ENCODE assay signal across 22 mouse cellular contexts in the genomic region with DNA sequence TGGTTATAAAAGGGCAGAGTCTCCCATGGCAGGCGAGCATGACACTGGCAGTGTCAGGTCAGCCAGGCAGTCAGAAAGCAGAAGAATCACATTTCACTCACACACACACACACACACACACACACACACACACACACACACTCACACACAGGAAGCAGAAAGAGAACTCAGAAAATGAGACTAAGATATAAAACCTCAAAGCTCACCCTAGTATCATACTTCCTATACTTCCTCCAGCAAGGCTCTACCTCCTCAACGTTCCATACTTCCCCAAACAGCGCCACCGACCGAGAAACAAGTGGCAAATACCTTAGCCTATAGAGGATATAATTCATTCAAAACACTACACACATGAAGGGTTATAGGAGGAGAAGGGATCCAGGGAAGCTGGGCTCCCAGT. TPM values are rescaled to one million over a fixed set of nuclear protein-coding genes. Genes with fewer than 3 reads are reported as not detected.
DNase-seq lines count a peak whose midpoint lies in the region; ATAC-seq and TF ChIP-seq lines count a peak whose summit lies in the region.
"Had no signal": no experiment of that assay in that cellular context is flagged by ENCODE, and none has a peak within 500 bp of the region (broad histone marks: within the 10 kb centered on the region; RNA-seq: fewer than 3 reads in every experiment).

No protein-coding gene starts in this region.

- no peak overlapping the region for H3K4me3 ChIP-seq in heart, embryonic 12.5 days
- no peak overlapping the region for H3K4me3 ChIP-seq in heart, adult 2 months
- H3K4me3 ChIP-seq in thymus, adult 2 months (ENCODE audit: control insufficient read depth, insufficient read depth, low read length), result no peak overlapping the region
- H3K4me3 ChIP-seq: erythroblast, embryonic 14.5 days; forebrain, embryonic 13.5 days; heart, embryonic 10.5 days; hindbrain, embryonic 15.5 days; limb, embryonic 13.5 days; lung, embryonic 15.5 days; midbrain, embryonic 13.5 days had no signal

- H3K79me2 ChIP-seq in heart, adult 2 months (replicated peaks; ENCODE audit: control insufficient read depth, insufficient read depth, low read length), result no peaks in the 10 kb centered on the region

- TF ChIP-seq POLR2A in heart, adult 2 months (IDR thresholded peaks at IDR 0.05; ENCODE audit: insufficient read depth, low read depth, low read length), result no peak
- no peak for TF ChIP-seq POLR2A in thymus, adult 2 months (IDR thresholded peaks at IDR 0.05; ENCODE audit: control insufficient read depth, extremely low read depth, insufficient read depth, low read length, poor library complexity)

- no peak for ATAC-seq in heart, embryonic 12.5 days (ENCODE audit: insufficient number of reproducible peaks, low FRiP score)
- ATAC-seq in megakaryocyte progenitor cell, adult 5-6 weeks (replicated peaks; ENCODE audit: poor library complexity), result peak; percentile 94
- ATAC-seq: forebrain, embryonic 13.5 days; intestine, postnatal 0 days; midbrain, embryonic 13.5 days had no signal

- 0 out of 2 replicates have a peak, but pooled peaks cover 1% of the 10 kb centered on the region for H3K4me1 ChIP-seq in heart, embryonic 12.5 days (replicated peaks)
- H3K4me1 ChIP-seq in heart, adult 2 months (ENCODE audit: control insufficient read depth, insufficient read depth, low read length), result no peaks in the 10 kb centered on the region
- H3K4me1 ChIP-seq in thymus, adult 2 months (replicated peaks; ENCODE audit: control insufficient read depth, insufficient read depth, low read length), result peaks cover 15% of the 10 kb centered on the region

- no peak for DNase-seq in heart, adult 2 months
- peak; percentile 27 for DNase-seq in thymus, adult 2 months
- DNase-seq in thymus, postnatal 0 days (ENCODE audit: low spot score), result no peak
- DNase-seq in cerebellum, postnatal 14 days, result no peak
- no peak for DNase-seq in adrenal gland, adult 2 months
- no peak for DNase-seq in cerebellum, postnatal 25 days
- DNase-seq: cerebellum, adult 18-20 months; gastrocnemius, postnatal 25 days; heart, postnatal 36 days; layer of hippocampus, postnatal 36 days had no signal

- H3K9ac ChIP-seq in heart, embryonic 12.5 days, result no peak overlapping the region
- H3K9ac ChIP-seq in heart, adult 2 months (ENCODE audit: low read depth, low read length), result no peak overlapping the region
- H3K9ac ChIP-seq: forebrain, embryonic 13.5 days; hindbrain, embryonic 15.5 days; limb, embryonic 13.5 days; liver, embryonic 14.5 days; lung, embryonic 15.5 days; midbrain, embryonic 13.5 days had no signal

- 0 out of 2 replicates have a peak overlapping the region, but pooled peaks have one; percentile 39 for H3K27ac ChIP-seq in heart, embryonic 12.5 days (ENCODE audit: poor library complexity, severe bottlenecking)
- no peak overlapping the region for H3K27ac ChIP-seq in heart, adult 2 months
- H3K27ac ChIP-seq in thymus, adult 2 months (ENCODE audit: control insufficient read depth, insufficient read depth, low read length), result no peak overlapping the region
- H3K27ac ChIP-seq: forebrain, embryonic 13.5 days; heart, embryonic 10.5 days; hindbrain, embryonic 15.5 days; liver, embryonic 14.5 days; lung, embryonic 15.5 days; macrophage; midbrain, embryonic 13.5 days had no signal

- no peak overlapping the region for H3K4me2 ChIP-seq in heart, embryonic 12.5 days
- H3K4me2 ChIP-seq: forebrain, embryonic 13.5 days; hindbrain, embryonic 15.5 days; limb, embryonic 13.5 days; lung, embryonic 15.5 days; midbrain, embryonic 13.5 days had no signal

- no peak for TF ChIP-seq CTCF in heart, adult 2 months (IDR thresholded peaks at IDR 0.05)
- TF ChIP-seq CTCF in thymus, adult 2 months (IDR thresholded peaks at IDR 0.05; ENCODE audit: borderline replicate concordance, control insufficient read depth, extremely low read depth, insufficient read depth, low read length, poor library complexity), result no peak

- TF ChIP-seq EP300 in heart, adult 2 months (IDR thresholded peaks at IDR 0.05; ENCODE audit: insufficient read depth, low read depth, low read length), result no peak

- intact Hi-C loops in heart, adult 2 months (cut with DNase I), result no loop called here

- H3K9me3 ChIP-seq in heart, embryonic 12.5 days (replicated peaks), result no peaks in the 10 kb centered on the region
- H3K9me3 ChIP-seq: forebrain, embryonic 13.5 days; heart, embryonic 10.5 days; hindbrain, embryonic 15.5 days; limb, embryonic 13.5 days; lung, embryonic 15.5 days; midbrain, embryonic 13.5 days had no signal

- no peaks in the 10 kb centered on the region for H3K36me3 ChIP-seq in heart, embryonic 12.5 days
- H3K36me3 ChIP-seq in heart, adult 2 months (ENCODE audit: control insufficient read depth, insufficient read depth, low read length), result no peaks in the 10 kb centered on the region
- H3K36me3 ChIP-seq in thymus, adult 2 months (ENCODE audit: control insufficient read depth, insufficient read depth, low read length), result no peaks in the 10 kb centered on the region
- H3K36me3 ChIP-seq: heart, embryonic 10.5 days; hindbrain, embryonic 15.5 days; limb, embryonic 13.5 days; lung, embryonic 15.5 days; midbrain, embryonic 13.5 days had no signal

- WGBS in heart, embryonic 12.5 days, result 59% methylated on average over 5 of the region's 5 CpGs
- 45% methylated on average over 5 of the region's 5 CpGs for WGBS in heart, adult 2 months
- 17% methylated on average over 5 of the region's 5 CpGs for WGBS in thymus, adult 2 months

- no peaks in the 10 kb centered on the region for H3K27me3 ChIP-seq in heart, embryonic 12.5 days (replicated peaks)
- no peaks in the 10 kb centered on the region for H3K27me3 ChIP-seq in heart, adult 2 months (ENCODE audit: control insufficient read depth, insufficient read depth, low read length)
- H3K27me3 ChIP-seq in thymus, adult 2 months (ENCODE audit: control insufficient read depth, insufficient read depth, low read length), result no peaks in the 10 kb centered on the region
- H3K27me3 ChIP-seq: forebrain, embryonic 13.5 days; hindbrain, embryonic 15.5 days; limb, embryonic 13.5 days; lung, embryonic 15.5 days; midbrain, embryonic 13.5 days had no signal

RNA-seq across cellular contexts. Expression of gene Rpl10-ps3, which starts 18.5 kb away (rescaled TPM):
- 150 and 157 TPM in 2 replicates for polyA plus RNA-seq in heart, embryonic 12.5 days (2016; fragmentation: Nextera tagmentation; extraction: Ambion mirVana)
- total RNA-seq in heart, adult 2 months (2021), result 100 to 1,000 TPM; 477 to 494 TPM
- 69.3 and 113 TPM in 2 replicates for polyA plus RNA-seq in heart, adult 2 months (2012; rRNA removed)
- 71.6 and 86.8 TPM in 2 replicates for polyA plus RNA-seq in thymus, adult 2 months (2012; rRNA removed)
- 211 and 235 TPM in 2 replicates for polyA plus RNA-seq in thymus, postnatal 0 days (2015; fragmentation: Nextera tagmentation; extraction: Ambion mirVana)
- 1,620 and 1,730 TPM in 2 replicates for total RNA-seq in megakaryocyte progenitor cell, adult 5-6 weeks (2015)
- 240 and 354 TPM in 2 replicates for total RNA-seq in megakaryocyte progenitor cell, adult 5-6 weeks (2017)
- 1,000 to 10,000 TPM; 1,087 to 1,247 TPM for total RNA-seq in adrenal gland, adult 2 months (2021)
- polyA plus RNA-seq in adrenal gland, adult 2 months (2012; rRNA removed), result 7.3 and 8.1 TPM in 2 replicates
